Mouse (Mus musculus): ENCODE measurements around the gene Fam131b. TPM values are rescaled to one million over a fixed set of nuclear protein-coding genes. Genes with fewer than 3 reads are reported as not detected.

Fam131b gene
- polyA plus RNA-seq (2015; fragmentation: Nextera tagmentation; extraction: Ambion mirVana), result 0.36 and 0.60 TPM in 2 replicates

DNA sequence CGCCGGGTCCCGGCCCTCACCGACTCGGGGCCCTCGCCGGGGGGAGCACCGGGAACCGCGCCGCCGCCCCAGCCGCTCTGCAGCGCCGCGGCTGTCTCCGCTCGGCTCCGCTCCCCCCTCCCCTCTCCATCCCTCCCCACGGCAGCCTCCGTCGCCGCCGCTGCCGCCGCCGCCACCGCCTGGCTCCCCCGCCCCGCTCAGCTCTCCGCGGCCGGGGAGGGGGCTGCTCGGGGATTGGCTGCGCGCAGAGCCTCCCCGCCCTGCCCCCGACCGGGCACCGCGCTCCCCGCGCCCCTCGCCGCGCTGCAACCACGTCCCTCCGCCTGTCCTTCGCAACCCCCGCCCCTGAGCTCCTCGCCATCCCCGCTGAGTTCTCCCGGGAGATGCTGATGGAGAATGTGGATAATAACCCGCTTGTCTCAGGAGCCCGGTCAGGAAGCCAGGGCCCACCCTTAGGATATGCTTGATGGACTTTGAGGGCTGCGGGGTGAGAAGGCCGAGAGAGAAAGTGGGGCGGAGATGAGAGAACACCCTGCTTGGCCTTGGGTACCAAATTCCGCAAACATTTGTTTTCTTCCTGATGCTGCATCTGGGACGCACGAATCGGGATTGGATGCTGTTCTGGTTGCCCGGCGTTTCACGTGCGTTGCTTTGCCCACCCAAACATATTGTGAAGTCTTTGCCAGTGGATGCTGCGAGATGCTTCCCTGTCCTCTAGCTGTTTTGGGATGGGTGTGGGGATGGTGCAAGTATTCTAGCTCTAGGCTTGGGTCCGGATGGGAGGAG lies at the start of gene Fam131b:
TSS of gene Fam131b (minus strand) at position 162 of the 786 bp plus-strand sequence.
- peak within 1 kb of the TSS; percentile 74 for H3K9ac ChIP-seq
- H3K4me3 ChIP-seq, result peak within 1 kb of the TSS; percentile 65
- under 1% methylated on average over 34 of the region's 68 CpGs for WGBS
- peak; percentile 79 for ATAC-seq (ENCODE audit: insufficient number of reproducible peaks, insufficient read depth, low FRiP score, low TSS enrichment, low read depth)
- H3K36me3 ChIP-seq, result no peaks in the 10 kb centered on the region
- no peaks in the 10 kb centered on the region for H3K9me3 ChIP-seq
- H3K4me2 ChIP-seq, result peak within 1 kb of the TSS; percentile 94
- H3K27ac ChIP-seq, result no peak within 1 kb of the TSS
- peaks cover 34% of the 10 kb centered on the region for H3K27me3 ChIP-seq
- H3K4me1 ChIP-seq, result peaks cover 18% of the 10 kb centered on the region

DNA sequence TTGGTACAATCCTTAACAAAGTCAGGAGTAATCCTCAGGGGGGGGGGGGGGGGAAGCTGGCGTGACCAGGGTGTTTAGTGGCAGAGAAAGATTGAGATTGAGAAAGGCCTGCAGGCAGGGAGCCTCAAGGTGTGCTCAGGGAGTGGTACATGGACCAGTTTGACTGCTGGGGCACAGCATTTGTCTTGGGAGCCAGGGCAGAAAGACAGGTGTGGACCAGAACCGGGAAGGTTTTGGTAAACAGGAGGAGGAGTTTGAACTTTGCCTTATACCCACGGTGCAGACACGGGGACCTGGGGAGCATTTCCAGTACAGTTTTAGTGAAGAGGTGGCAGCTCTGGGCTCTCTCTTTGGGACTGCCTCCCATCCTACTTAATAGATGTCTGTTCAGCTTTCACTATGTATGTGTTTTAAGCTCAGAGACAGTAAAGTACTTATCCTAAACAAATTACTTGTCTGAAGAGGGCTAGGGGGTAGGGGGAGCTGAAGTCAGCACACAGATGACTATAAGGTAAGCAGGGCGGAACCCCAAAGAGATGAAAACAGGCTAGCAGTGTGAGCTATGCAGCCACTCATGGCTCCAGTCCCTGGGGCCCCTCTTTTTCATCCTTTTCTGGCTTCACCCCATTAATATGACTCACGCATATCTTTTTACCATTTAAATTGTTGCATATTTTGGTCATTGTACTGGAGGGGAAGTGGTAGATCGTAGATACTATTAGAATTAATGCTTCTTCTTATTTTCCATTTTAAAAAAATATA lies 49.4 kb upstream of the Fam131b start:
- Histone ChIP-seq H3K9ac (peak overlapping the region; percentile 76), H3K4me2 (peak overlapping the region; percentile 91), H3K9me3 (no peaks in the 10 kb centered on the region), H3K4me1 (peaks cover 21% of the 10 kb centered on the region), H3K36me3 (no peaks in the 10 kb centered on the region), H3K4me3 (peak overlapping the region; percentile 63), H3K27me3 (no peaks in the 10 kb centered on the region), H3K27ac (no peak overlapping the region)
- 35% methylated on average over 7 of the region's 7 CpGs for WGBS
- no peak for ATAC-seq (ENCODE audit: insufficient number of reproducible peaks, insufficient read depth, low FRiP score, low TSS enrichment, low read depth)

GRCm38 (mm10) chr6:42372816-42373547 lies 48.5 kb upstream of the Fam131b start, which contains the start of gene Epha1:
Gene Epha1, minus strand, starts transcription at chr6:42373268.
- no peaks in the 10 kb centered on the region for H3K36me3 ChIP-seq
- H3K4me2 ChIP-seq, result peak within 1 kb of the TSS; percentile 91
- peak; percentile 60 for ATAC-seq (ENCODE audit: insufficient number of reproducible peaks, insufficient read depth, low FRiP score, low TSS enrichment, low read depth)
- under 1% methylated on average over 36 of the region's 36 CpGs for WGBS
- peak within 1 kb of the TSS; percentile 63 for H3K4me3 ChIP-seq
- peaks cover 21% of the 10 kb centered on the region for H3K4me1 ChIP-seq
- peak within 1 kb of the TSS; percentile 64 for H3K27ac ChIP-seq
- no peaks in the 10 kb centered on the region for H3K9me3 ChIP-seq
- peak within 1 kb of the TSS; percentile 76 for H3K9ac ChIP-seq
- H3K27me3 ChIP-seq, result no peaks in the 10 kb centered on the region

- Histone ChIP-seq H3K4me1 (peaks cover 21% of the 10 kb centered on the region), H3K36me3 (no peaks in the 10 kb centered on the region), H3K9ac (peak overlapping the region; percentile 76), H3K9me3 (no peaks in the 10 kb centered on the region), H3K27ac (peak overlapping the region; percentile 64; the same call in 1 of the 2 replicates), H3K4me3 (peak overlapping the region; percentile 63), H3K27me3 (no peaks in the 10 kb centered on the region), H3K4me2 (peak overlapping the region; percentile 91)
- ATAC-seq (ENCODE audit: insufficient number of reproducible peaks, insufficient read depth, low FRiP score, low TSS enrichment, low read depth), result peak; percentile 22
- WGBS, result 12% methylated on average over 9 of the region's 9 CpGs
Observed at GRCm38 (mm10) chr6:42372421-42372815, 48.0 kb upstream of the Fam131b start.

DNA sequence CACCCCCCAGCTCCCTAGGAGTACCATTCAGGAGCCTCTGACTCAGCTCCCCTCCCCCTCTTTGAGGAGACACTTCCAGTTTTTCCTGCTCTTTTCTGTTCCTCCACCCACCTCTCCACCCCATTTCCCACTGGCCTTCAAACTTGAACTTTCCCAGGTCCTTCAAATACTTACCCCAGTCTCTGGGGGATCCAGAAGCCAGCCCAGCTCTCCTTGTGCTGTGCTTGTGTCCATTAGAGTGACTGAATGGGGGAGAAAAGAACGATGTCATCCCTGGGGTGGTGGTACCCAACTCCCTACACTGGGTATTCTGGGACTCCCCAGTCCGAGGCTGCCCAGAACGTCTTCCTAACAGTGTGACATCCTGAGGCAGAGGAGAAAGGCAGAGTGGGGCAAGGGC lies 47.6 kb upstream of the Fam131b start:
- WGBS, result 11% methylated on average over 3 of the region's 3 CpGs
- Histone ChIP-seq H3K4me3 (peak overlapping the region; percentile 63), H3K9ac (peak overlapping the region; percentile 76; the same call in 1 of the 2 replicates), H3K27me3 (no peaks in the 10 kb centered on the region), H3K9me3 (no peaks in the 10 kb centered on the region), H3K27ac (peak overlapping the region; percentile 64; the same call in 1 of the 2 replicates), H3K36me3 (no peaks in the 10 kb centered on the region), H3K4me1 (peaks cover 21% of the 10 kb centered on the region), H3K4me2 (peak overlapping the region; percentile 91)
- ATAC-seq (ENCODE audit: insufficient number of reproducible peaks, insufficient read depth, low FRiP score, low TSS enrichment, low read depth), result no peak

DNA sequence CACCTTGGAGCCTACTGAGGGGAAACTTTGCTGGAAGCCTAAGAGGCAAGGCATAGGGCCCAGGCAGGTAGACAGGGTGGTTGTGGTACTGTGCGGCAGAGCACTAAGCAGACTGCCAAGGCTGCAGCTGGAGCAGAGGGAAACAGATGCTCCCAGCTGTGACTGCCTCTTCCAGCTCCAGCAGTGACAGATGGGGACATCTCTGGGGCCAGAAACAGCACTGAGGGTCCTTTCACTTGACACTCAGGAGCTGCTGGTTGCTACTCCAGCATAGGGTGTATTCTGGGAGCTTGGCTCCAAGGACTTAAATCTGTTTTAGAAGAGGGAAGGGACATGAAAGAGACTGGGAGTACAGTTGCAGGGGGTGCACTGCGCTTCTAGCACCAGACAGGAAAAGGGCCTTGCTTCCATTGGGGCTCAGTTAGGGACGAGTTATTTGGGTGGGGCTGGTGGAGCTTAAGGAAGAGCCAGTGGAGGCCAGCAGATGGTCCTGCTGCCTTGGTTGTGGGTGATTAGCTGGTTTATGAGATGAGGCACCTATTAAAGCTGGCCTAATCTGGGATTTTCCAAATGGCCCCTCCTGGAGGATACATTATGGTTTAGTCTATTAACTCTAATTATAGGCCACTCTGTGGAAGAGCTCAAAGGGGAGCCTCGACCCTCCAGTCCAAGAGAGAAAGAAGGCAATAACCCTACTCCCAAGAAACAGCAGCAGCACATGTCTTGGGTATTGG lies 46.4 kb upstream of the Fam131b start:
- ATAC-seq (ENCODE audit: insufficient number of reproducible peaks, insufficient read depth, low FRiP score, low TSS enrichment, low read depth), result no peak
- Histone ChIP-seq H3K9ac (no peak overlapping the region), H3K27ac (no peak overlapping the region), H3K27me3 (no peaks in the 10 kb centered on the region), H3K9me3 (no peaks in the 10 kb centered on the region), H3K4me2 (no peak overlapping the region), H3K4me3 (no peak overlapping the region), H3K4me1 (peaks cover 21% of the 10 kb centered on the region), H3K36me3 (no peaks in the 10 kb centered on the region)
- 56% methylated on average over 4 of the region's 4 CpGs for WGBS

GRCm38 (mm10) chr6:42369870-42370269 lies 45.4 kb upstream of the Fam131b start:
- Histone ChIP-seq H3K9ac (no peak overlapping the region), H3K4me1 (peaks cover 21% of the 10 kb centered on the region), H3K27me3 (no peaks in the 10 kb centered on the region), H3K4me3 (no peak overlapping the region), H3K36me3 (no peaks in the 10 kb centered on the region), H3K27ac (no peak overlapping the region), H3K4me2 (no peak overlapping the region), H3K9me3 (no peaks in the 10 kb centered on the region)
- WGBS, result 24% methylated on average over 3 of the region's 3 CpGs
- ATAC-seq (ENCODE audit: insufficient number of reproducible peaks, insufficient read depth, low FRiP score, low TSS enrichment, low read depth), result no peak

- Histone ChIP-seq H3K4me3 (no peak overlapping the region), H3K4me2 (no peak overlapping the region), H3K9me3 (no peaks in the 10 kb centered on the region), H3K36me3 (peaks cover 16% of the 10 kb centered on the region), H3K4me1 (no peaks in the 10 kb centered on the region), H3K27me3 (no peaks in the 10 kb centered on the region), H3K9ac (no peak overlapping the region), H3K27ac (no peak overlapping the region)
- ATAC-seq (ENCODE audit: insufficient number of reproducible peaks, insufficient read depth, low FRiP score, low TSS enrichment, low read depth), result no peak
- WGBS, result 90% methylated on average over 6 of the region's 6 CpGs
Observed at GRCm38 (mm10) chr6:42365215-42365614, 40.8 kb upstream of the Fam131b start.

GRCm38 (mm10) chr6:42364607-42365006 lies 40.2 kb upstream of the Fam131b start:
- no peak for ATAC-seq (ENCODE audit: insufficient number of reproducible peaks, insufficient read depth, low FRiP score, low TSS enrichment, low read depth)
- Histone ChIP-seq H3K4me3 (no peak overlapping the region), H3K4me2 (no peak overlapping the region), H3K27me3 (no peaks in the 10 kb centered on the region), H3K36me3 (peaks cover 22% of the 10 kb centered on the region), H3K9ac (no peak overlapping the region), H3K4me1 (no peaks in the 10 kb centered on the region), H3K27ac (no peak overlapping the region), H3K9me3 (no peaks in the 10 kb centered on the region)
- WGBS, result 89% methylated on average over 15 of the region's 15 CpGs

DNA sequence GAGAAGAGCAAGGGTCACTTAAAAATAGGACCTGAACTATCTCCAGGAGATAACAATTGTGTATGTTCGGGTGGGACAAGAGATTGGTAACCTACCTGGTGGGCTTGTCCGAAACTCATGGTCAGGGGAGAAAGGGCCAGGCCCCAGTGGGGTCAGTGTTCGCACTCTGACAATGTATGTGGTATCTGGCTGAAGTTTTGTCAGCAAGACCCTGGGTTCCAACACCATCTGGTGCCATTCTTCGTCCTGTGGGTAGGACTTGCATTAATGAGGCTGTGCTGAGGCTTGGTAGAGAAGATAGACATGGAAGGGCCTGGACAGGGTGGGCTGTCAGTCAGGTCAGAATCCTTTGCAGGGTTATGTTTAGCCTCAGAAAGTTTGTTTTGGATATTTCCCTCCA lies 39.6 kb upstream of the Fam131b start:
- no peaks in the 10 kb centered on the region for H3K4me1 ChIP-seq
- no peak overlapping the region for H3K27ac ChIP-seq
- H3K9ac ChIP-seq, result no peak overlapping the region
- H3K9me3 ChIP-seq, result no peaks in the 10 kb centered on the region
- H3K27me3 ChIP-seq, result no peaks in the 10 kb centered on the region
- WGBS, result 91% methylated on average over 4 of the region's 4 CpGs
- H3K4me3 ChIP-seq, result no peak overlapping the region
- peaks cover 28% of the 10 kb centered on the region for H3K36me3 ChIP-seq
- H3K4me2 ChIP-seq, result no peak overlapping the region
- no peak for ATAC-seq (ENCODE audit: insufficient number of reproducible peaks, insufficient read depth, low FRiP score, low TSS enrichment, low read depth)

- Histone ChIP-seq H3K9me3 (no peaks in the 10 kb centered on the region), H3K27ac (no peak overlapping the region), H3K27me3 (no peaks in the 10 kb centered on the region), H3K36me3 (peaks cover 39% of the 10 kb centered on the region), H3K4me2 (no peak overlapping the region), H3K4me1 (no peaks in the 10 kb centered on the region), H3K4me3 (no peak overlapping the region), H3K9ac (no peak overlapping the region)
- ATAC-seq (ENCODE audit: insufficient number of reproducible peaks, insufficient read depth, low FRiP score, low TSS enrichment, low read depth), result no peak
- 63% methylated on average over 3 of the region's 3 CpGs for WGBS
Observed at GRCm38 (mm10) chr6:42362974-42363373, 38.5 kb upstream of the Fam131b start.

Measured in embryonic facial prominence, embryonic 13.5 days (tissue).